Mouse (Mus musculus) heart, postnatal 0 days (tissue): ENCODE measurements around the gene Krt87.

Source experiments
- CTCF ChIP-seq: IDR thresholded peaks from 2 replicates; pipeline ENCODE4 v1.5.1; 2016; ENCODE audit warnings: antibody characterized with exemption, control low read depth, low read depth
- EP300 ChIP-seq: IDR thresholded peaks from 2 replicates; pipeline ENCODE4 v1.6.1; 2016; ENCODE audit warnings: antibody characterized with exemption, low read depth

- TF ChIP-seq CTCF, result no peak
- no peak for TF ChIP-seq EP300
Observed at GRCm38 (mm10) chr15:101484939-101485338, 46.3 kb upstream of the Krt87 start.
